Mouse (Mus musculus) heart, adult 2 months (tissue): ENCODE data around the gene Reep6.
A peak's percentile ranks its signal among the peaks of the same experiment; 100 is the strongest.

ENCODE experiments used
- CTCF ChIP-seq: fragments of 200-600 bp; IDR thresholded peaks from 2 replicates; pipeline ENCODE4 v1.8.1; 2022; ENCODE audit warnings: antibody characterized with exemption, mild to moderate bottlenecking, moderate library complexity
- EP300 ChIP-seq: fragments of 200-500 bp; IDR thresholded peaks from 2 replicates; pipeline ENCODE4 v1.6.1; 2011; ENCODE audit warnings: low read depth, low read length, control low read depth; ENCODE audit not compliant: insufficient read depth
- POLR2A ChIP-seq: fragments of 200-500 bp; IDR thresholded peaks from 2 replicates; pipeline ENCODE4 v1.6.1; 2011; ENCODE audit warnings: mild to moderate bottlenecking, low read depth, low read length, control low read depth; ENCODE audit not compliant: insufficient read depth

GRCm38 (mm10) chr10:80377716-80378115 is 48.0 kb downstream of the Reep6 start:
- TF ChIP-seq CTCF: peak; percentile 74
- no peak for TF ChIP-seq EP300
- TF ChIP-seq POLR2A: no peak
